Mouse (Mus musculus) midbrain, embryonic 15.5 days (tissue): ENCODE measurements at regions not wholly inside any gene's neighbourhood (a gene's known extent, or its start where the extent isn't known, plus 50 kb on each side); places are given as distances from the start of the nearest gene placed in this dataset.
"Not testable (repeated sequence)": the region's sequence is repeated elsewhere in the genome, so short reads cannot be mapped to it uniquely, and the experiment has no call there.

Source experiments
- ATAC-seq: fragments of 200-750 bp; cut with Nextera tagmentation; replicated peaks from 2 replicates; pipeline ENCODE4 v1.8.0; 2017; ENCODE audit warnings: moderate TSS enrichment
- H3K27ac ChIP-seq: fragments of 300-500 bp; sonication (generic); 2 replicates; pipeline ENCODE4 v1.5.1; 2015; ENCODE audit warnings: mild to moderate bottlenecking, inconsistent platforms
- H3K27me3 ChIP-seq: fragments of 300-500 bp; sonication (generic); replicated peaks from 2 replicates; pipeline ENCODE4 v1.6.1; 2015; ENCODE audit warnings: inconsistent platforms
- H3K36me3 ChIP-seq: fragments of 300-500 bp; sonication (generic); replicated peaks from 2 replicates; pipeline ENCODE4 v1.6.1; 2015; ENCODE audit warnings: inconsistent platforms
- H3K4me1 ChIP-seq: fragments of 300-500 bp; sonication (generic); 2 replicates; pipeline ENCODE4 v1.6.1; 2015; ENCODE audit warnings: inconsistent platforms
- H3K4me2 ChIP-seq: fragments of 300-500 bp; sonication (generic); 2 replicates; pipeline ENCODE4 v1.6.1; 2015; ENCODE audit warnings: inconsistent platforms, mild to moderate bottlenecking, moderate library complexity
- H3K4me3 ChIP-seq: fragments of 300-500 bp; sonication (generic); 2 replicates; pipeline ENCODE4 v1.5.1; 2015; ENCODE audit warnings: mild to moderate bottlenecking, inconsistent platforms
- H3K9ac ChIP-seq: fragments of 300-500 bp; sonication (generic); 2 replicates; pipeline ENCODE4 v1.6.1; 2015; ENCODE audit warnings: mild to moderate bottlenecking, inconsistent platforms
- H3K9me3 ChIP-seq: fragments of 300-500 bp; sonication (generic); 2 replicates; pipeline ENCODE4 v1.6.1; 2016; ENCODE audit warnings: inconsistent platforms
- WGBS: fragments of 180-500 bp; shearing (Covaris S2); methylation state at CpG from one replicate; pipeline ENCODE4 v1.1.7; 2015; ENCODE audit warnings: mixed read lengths; 5-methylcytosine and 5-hydroxymethylcytosine counted together

DNA sequence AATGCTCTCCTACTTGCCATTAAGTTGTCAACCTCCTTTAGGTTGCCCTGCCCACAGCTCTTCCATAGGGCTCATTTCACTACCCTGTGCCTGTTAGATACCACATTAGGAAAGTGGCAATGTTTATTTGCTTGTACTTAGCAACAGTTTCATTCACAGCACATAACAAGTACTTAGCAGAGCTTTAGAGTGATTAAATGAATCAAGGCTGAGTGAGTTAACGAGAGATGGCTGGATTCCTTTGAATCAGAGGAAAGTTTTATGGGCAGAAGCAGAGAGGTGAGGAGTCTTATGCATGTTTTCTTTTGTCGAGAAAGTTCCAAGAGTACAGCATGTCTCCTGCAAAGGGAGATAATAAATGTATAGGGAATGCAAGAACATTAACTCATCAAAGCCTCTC is 60.5 kb downstream of the Ptgs2 start:
- H3K9me3 ChIP-seq = no peaks in the 10 kb centered on the region
- whole genome bisulfite sequencing = 71% methylated on average over 2 of the region's 2 CpGs
- no peak for ATAC-seq

DNA sequence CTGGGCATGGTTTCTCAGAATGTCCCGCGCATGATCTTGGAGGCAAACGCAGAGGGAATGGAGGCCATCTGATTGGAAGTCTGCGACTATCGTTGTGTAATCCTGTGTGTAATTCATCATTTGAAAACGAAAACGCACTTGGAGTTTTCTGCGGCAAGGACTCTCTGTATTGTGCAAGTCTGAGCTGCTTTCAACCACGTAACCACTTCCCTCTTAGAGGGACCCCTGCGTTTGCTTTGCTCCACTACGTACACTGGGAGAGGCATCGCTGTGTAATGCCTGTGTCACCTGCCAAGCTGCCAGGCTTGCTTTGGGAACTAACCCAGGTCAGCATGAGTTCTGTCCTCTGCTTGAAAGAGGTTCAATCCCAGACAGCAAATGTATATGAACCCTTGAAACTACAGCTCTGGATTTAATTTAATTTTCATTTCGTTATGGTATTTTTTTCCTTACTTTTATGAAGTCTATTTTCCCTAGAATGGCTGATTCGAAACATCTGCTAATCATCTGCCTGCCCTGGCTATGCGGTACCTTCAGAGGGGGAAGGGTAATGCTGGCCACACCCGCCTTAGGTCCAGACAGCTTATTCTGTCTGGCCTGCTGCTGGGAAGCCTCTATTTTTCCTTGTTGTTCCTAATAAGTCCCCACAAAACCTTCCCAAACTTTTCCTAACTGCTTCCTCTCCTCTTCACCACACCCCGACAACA is 65.2 kb downstream of the Ptgs2 start:
- H3K9ac ChIP-seq = no peak overlapping the region
- no peak overlapping the region for H3K4me2 ChIP-seq
- no peak for ATAC-seq
- no peaks in the 10 kb centered on the region for H3K4me1 ChIP-seq
- H3K27me3 ChIP-seq = no peaks in the 10 kb centered on the region
- H3K36me3 ChIP-seq = no peaks in the 10 kb centered on the region
- no peak overlapping the region for H3K4me3 ChIP-seq
- WGBS = 66% methylated on average over 17 of the region's 17 CpGs
- H3K9me3 ChIP-seq = no peaks in the 10 kb centered on the region
- H3K27ac ChIP-seq = no peak overlapping the region

More for the DNA sequence above, 60.5 kb downstream of the Ptgs2 start:
- no peak overlapping the region for H3K27ac ChIP-seq
- H3K9ac ChIP-seq = no peak overlapping the region
- H3K27me3 ChIP-seq = no peaks in the 10 kb centered on the region
- no peak overlapping the region for H3K4me3 ChIP-seq
- H3K4me1 ChIP-seq = no peaks in the 10 kb centered on the region
- H3K4me2 ChIP-seq = no peak overlapping the region
- no peaks in the 10 kb centered on the region for H3K36me3 ChIP-seq

DNA sequence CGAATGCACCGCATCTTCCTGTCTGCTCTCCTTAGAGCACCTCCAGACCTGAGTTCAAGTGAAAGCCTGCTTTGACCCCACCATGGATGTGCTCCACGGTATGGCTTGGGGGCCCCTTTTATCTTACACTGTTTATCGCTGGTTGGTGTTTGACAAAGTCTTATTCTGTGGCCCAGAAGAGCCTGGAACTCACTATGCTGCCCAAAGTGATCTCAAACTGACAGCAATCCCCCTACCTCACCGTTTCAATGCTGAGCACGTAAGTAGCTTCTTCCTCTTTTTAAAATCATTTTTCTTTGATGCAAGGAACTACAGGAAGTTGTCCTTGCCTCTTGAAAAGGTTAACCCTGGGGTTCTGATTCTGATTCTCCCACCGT is 65.8 kb downstream of the Ptgs2 start:
- WGBS = 87% methylated on average over 7 of the region's 7 CpGs
- Histone ChIP-seq H3K36me3 (no peaks in the 10 kb centered on the region), H3K27ac (no peak overlapping the region), H3K4me2 (no peak overlapping the region), H3K9me3 (no peaks in the 10 kb centered on the region), H3K9ac (no peak overlapping the region), H3K4me3 (no peak overlapping the region), H3K27me3 (no peaks in the 10 kb centered on the region), H3K4me1 (no peaks in the 10 kb centered on the region)
- no peak for ATAC-seq

DNA sequence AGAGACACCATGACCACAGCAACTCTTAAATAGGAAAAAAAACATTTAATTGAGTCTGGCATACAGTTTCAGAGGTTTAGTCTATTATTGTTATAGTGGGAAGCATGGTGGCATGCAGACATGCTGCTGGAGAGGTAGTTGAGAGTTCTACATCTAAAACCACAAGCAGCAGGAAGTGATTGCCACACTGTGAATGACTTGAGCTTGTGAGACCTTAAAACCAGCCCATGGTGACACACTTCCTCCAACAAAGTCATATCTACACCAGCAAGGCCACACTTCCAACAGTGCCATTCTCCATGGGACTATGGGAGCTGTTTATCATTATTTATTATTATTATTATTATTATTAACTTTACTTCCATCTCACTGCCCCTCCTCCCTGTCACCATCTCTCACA is 67.3 kb downstream of the Ptgs2 start:
- Histone ChIP-seq H3K4me1 (no peaks in the 10 kb centered on the region), H3K4me3 (no peak overlapping the region), H3K9me3 (no peaks in the 10 kb centered on the region), H3K9ac (no peak overlapping the region), H3K27me3 (no peaks in the 10 kb centered on the region), H3K27ac (no peak overlapping the region), H3K36me3 (no peaks in the 10 kb centered on the region), H3K4me2 (no peak overlapping the region)
- ATAC-seq = no peak

DNA sequence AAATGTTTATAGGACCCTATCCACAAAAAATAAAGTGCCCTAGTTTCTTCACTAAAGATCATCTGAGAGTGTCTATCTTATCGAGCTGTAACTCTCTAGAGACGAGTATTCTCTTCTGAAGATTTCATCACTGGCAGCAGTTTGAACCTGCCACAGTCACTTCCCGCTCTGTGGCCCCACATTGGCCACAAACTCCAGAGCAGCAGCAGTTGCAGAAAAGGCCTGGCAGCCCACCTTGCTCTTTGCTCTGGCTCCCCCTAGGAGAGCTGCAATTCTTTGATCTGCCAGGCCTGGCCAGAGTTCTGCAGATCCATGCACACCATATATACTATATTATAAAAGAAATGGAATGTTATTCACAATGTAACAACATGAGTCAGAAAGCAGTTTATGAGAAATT is 74.4 kb downstream of the Ptgs2 start:
- no peak overlapping the region for H3K4me3 ChIP-seq
- H3K9ac ChIP-seq = no peak overlapping the region
- no peaks in the 10 kb centered on the region for H3K36me3 ChIP-seq
- H3K9me3 ChIP-seq = no peaks in the 10 kb centered on the region
- no peaks in the 10 kb centered on the region for H3K4me1 ChIP-seq
- WGBS = 77% methylated on average over 3 of the region's 3 CpGs
- H3K27me3 ChIP-seq = no peaks in the 10 kb centered on the region
- ATAC-seq = no peak
- H3K4me2 ChIP-seq = no peak overlapping the region
- H3K27ac ChIP-seq = no peak overlapping the region

DNA sequence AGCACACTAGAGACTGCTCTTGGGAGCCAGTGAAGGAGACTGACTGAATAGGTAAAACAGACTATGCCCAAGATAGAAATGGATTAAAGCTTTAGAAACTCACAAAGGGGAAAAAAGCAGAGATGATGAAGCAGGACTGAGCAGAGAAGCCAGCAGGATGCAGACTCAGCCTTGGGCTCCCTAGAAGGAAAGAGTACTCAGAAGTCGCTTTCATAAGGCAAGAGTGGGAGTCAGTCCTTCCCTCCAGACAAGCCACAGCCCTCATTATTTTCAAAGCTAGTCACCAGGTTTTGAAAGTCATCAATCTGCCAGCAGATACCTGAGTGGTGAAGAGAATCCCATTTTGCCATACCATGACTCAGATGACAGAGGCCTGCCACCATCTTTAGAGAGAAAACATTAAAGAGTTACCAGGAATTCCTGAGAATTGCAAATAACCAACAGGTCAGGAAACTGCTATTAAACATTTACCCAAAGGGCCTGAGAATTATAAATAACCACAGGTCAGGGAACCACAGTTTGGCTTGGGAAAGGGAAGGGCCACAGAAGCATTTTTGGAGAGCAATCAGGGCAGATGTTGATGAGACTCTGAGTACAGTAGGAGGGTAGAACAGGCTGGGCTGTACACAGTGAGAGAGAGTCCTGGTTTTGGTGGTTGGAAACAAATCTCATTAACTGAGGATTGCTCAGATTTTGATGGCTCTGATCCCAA is 77.4 kb downstream of the Ptgs2 start:
- no peak for ATAC-seq
- H3K36me3 ChIP-seq = no peaks in the 10 kb centered on the region
- 92% methylated on average over 1 of the region's 1 CpGs for WGBS
- H3K4me1 ChIP-seq = no peaks in the 10 kb centered on the region
- no peaks in the 10 kb centered on the region for H3K9me3 ChIP-seq
- H3K9ac ChIP-seq = no peak overlapping the region
- H3K27ac ChIP-seq = no peak overlapping the region
- no peak overlapping the region for H3K4me2 ChIP-seq
- no peak overlapping the region for H3K4me3 ChIP-seq
- H3K27me3 ChIP-seq = no peaks in the 10 kb centered on the region

DNA sequence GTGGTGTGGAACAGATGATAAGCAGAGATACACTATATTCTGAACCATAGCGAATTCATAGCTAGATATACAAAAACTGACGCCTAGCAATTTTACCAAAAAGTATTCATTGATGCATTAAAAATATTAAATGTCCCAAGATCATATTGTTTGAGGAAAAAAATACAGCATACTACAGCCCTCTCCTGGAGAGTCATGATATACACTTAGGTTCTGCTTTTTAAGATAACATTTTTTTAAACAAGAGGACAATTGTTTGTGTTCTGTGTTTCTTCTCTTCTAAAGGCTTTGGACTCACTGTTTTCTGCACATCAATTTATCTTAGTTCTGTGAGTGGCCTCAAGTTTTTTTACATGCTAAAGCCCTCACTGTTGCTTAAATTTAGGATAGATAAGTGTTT is 102.2 kb downstream of the Ptgs2 start:
- 86% methylated on average over 2 of the region's 2 CpGs for WGBS
- H3K4me3 ChIP-seq = no peak overlapping the region
- H3K9ac ChIP-seq = no peak overlapping the region
- no peak overlapping the region for H3K4me2 ChIP-seq
- H3K9me3 ChIP-seq = no peaks in the 10 kb centered on the region
- ATAC-seq = no peak
- no peaks in the 10 kb centered on the region for H3K36me3 ChIP-seq
- H3K4me1 ChIP-seq = no peaks in the 10 kb centered on the region
- no peaks in the 10 kb centered on the region for H3K27me3 ChIP-seq
- no peak overlapping the region for H3K27ac ChIP-seq

DNA sequence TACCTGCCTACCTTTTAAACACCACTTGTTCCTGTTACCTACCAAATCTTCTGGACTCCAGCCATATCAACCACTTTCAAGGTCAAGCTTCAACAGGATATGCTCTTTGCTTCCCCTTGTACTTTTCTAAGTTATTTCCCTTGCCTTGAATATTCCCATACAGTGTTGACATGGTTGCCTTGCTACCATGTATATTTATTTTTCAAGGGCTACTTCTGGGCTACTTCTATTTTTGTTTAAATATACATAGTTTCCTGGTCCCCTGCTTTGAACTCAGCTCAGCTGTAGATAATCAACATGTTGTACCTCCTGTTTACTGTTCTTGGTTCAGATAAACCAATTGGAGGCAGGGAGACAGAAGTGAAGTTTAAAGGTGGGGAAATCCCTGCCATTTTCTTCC is 106.8 kb upstream of the Pdc start:
- Histone ChIP-seq H3K36me3 (no peaks in the 10 kb centered on the region), H3K4me3 (no peak overlapping the region), H3K27ac (no peak overlapping the region), H3K4me2 (no peak overlapping the region), H3K9me3 (no peaks in the 10 kb centered on the region), H3K4me1 (no peaks in the 10 kb centered on the region), H3K27me3 (no peaks in the 10 kb centered on the region), H3K9ac (no peak overlapping the region)
- ATAC-seq = no peak

DNA sequence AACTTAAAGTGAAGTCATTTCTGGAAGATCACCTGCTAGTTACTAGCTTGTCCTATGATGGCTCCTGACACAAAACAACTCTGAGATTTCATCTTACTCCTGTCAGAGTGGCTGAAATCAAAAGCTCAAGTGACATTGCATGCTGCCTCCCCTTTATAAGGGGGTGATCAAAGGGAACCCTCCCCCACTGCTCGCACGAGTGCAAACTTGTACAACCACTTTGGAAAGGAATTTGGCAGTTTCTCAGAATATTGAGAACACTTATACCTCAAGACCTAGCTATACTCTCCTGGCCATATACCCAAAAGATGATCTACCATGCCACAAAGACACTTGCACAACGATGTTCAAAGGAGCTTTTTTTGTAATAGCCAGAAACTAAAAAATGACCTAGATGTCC is 102.5 kb upstream of the Pdc start:
- H3K27me3 ChIP-seq = no peaks in the 10 kb centered on the region

DNA sequence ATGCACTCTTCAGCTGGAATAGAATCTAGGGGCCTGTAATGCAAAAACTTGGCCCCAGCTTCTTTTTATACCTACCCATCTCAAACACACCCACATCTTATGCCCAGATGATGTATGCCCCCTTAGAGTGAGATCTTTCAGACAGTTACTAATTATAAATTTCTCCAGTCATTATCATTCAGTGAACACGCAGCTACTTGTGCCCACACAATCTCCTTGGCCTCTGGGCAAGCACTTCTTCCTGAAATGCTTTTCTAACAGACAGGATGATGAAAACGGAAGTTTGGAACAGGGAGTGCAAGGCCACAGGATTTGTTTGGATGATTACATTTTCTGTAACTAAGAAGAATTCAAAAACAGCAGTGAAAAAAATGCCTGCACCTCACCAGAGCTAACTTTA is 100.4 kb upstream of the Pdc start:
- H3K27me3 ChIP-seq = no peaks in the 10 kb centered on the region
- H3K4me3 ChIP-seq = no peak overlapping the region
- no peak overlapping the region for H3K9ac ChIP-seq
- 80% methylated on average over 2 of the region's 2 CpGs for WGBS
- no peaks in the 10 kb centered on the region for H3K9me3 ChIP-seq
- no peaks in the 10 kb centered on the region for H3K36me3 ChIP-seq
- no peak overlapping the region for H3K27ac ChIP-seq
- no peak for ATAC-seq
- no peak overlapping the region for H3K4me2 ChIP-seq
- H3K4me1 ChIP-seq = no peaks in the 10 kb centered on the region

More for the DNA sequence above, 102.5 kb upstream of the Pdc start:
- Histone ChIP-seq H3K36me3 (no peaks in the 10 kb centered on the region), H3K4me3 (no peak overlapping the region), H3K4me1 (no peaks in the 10 kb centered on the region), H3K27ac (no peak overlapping the region), H3K9me3 (no peaks in the 10 kb centered on the region), H3K4me2 (no peak overlapping the region), H3K9ac (no peak overlapping the region)
- 83% methylated on average over 3 of the region's 3 CpGs for WGBS
- ATAC-seq = no peak

DNA sequence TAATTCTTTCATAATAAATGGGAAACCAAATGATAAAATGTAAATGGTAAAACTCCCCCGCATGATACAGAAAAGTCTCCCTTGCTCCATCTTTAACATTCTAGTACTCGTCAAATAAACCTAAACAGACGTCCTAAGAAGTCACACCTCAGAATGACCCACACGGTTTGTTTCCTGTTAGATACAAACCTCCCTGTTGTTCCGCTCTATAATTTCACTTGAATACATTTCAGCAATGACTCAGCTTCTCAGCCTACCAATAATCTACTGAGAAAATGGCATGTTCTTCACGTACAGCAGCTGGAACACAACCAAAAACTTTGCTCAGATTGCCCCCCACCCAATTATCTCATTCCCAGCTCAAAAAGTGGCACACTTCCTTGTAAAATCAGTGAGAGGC is 93.7 kb upstream of the Pdc start:
- no peaks in the 10 kb centered on the region for H3K36me3 ChIP-seq
- H3K4me1 ChIP-seq = no peaks in the 10 kb centered on the region
- H3K27me3 ChIP-seq = no peaks in the 10 kb centered on the region
- H3K27ac ChIP-seq = no peak overlapping the region
- WGBS = 83% methylated on average over 6 of the region's 6 CpGs
- no peak overlapping the region for H3K4me2 ChIP-seq
- no peak for ATAC-seq
- no peak overlapping the region for H3K4me3 ChIP-seq
- H3K9ac ChIP-seq = no peak overlapping the region
- no peaks in the 10 kb centered on the region for H3K9me3 ChIP-seq

DNA sequence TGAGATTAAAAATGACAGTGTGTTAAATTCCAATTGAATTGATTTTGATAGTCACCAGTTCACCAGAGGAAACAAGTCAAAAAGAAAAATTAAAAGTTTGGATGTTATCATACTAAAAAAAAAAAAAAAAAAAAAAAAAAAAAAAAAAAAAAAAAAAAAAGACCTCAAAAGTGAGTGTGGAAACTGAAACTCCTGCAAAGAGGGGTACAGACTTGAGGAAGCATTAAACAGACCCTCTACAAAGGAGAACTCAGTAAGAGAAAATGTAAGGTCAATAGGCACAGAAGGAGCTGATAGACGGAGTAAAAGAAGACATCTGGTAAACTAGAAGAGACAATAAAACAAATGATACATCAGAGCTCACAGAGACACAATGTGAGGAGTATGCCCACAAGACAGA is 79.7 kb upstream of the Pdc start:
- H3K27me3 ChIP-seq, H3K9ac ChIP-seq, H3K4me2 ChIP-seq, H3K4me3 ChIP-seq, H3K27ac ChIP-seq, ATAC-seq, H3K36me3 ChIP-seq, H3K4me1 ChIP-seq, H3K9me3 ChIP-seq: not testable (repeated sequence)
- WGBS = 90% methylated on average over 1 of the region's 1 CpGs

DNA sequence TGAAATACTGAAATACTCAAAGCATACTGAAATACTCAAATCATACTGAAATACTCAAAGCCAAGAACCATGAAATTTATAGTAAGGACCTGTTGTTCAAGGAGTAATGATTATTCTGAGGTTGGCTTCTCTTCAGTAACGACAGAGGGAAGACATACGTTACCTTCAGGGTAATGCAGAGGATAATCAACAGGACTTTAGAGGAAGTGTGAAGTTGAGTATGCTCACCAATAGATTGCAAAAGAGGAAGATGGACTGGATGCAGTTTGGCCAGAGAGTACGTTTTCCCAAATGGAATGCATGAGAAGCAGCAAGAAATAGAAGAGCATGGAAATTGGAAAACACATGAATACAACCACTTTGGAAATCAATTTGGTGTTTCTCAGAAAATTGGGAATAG is 79.1 kb upstream of the Pdc start:
- H3K9ac ChIP-seq = no peak overlapping the region
- H3K27me3 ChIP-seq = no peaks in the 10 kb centered on the region
- no peak overlapping the region for H3K27ac ChIP-seq
- H3K9me3 ChIP-seq = no peaks in the 10 kb centered on the region
- H3K4me2 ChIP-seq = no peak overlapping the region
- 88% methylated on average over 3 of the region's 3 CpGs for whole genome bisulfite sequencing
- no peaks in the 10 kb centered on the region for H3K4me1 ChIP-seq
- no peak overlapping the region for H3K4me3 ChIP-seq
- no peak for ATAC-seq
- H3K36me3 ChIP-seq = no peaks in the 10 kb centered on the region
